Mouse (Mus musculus) frontal cortex, adult (tissue): ENCODE data around the gene Trpm8.
A peak's percentile ranks its signal among the peaks of the same experiment; 100 is the strongest.

Experiments
- ATAC-seq: cut with Nextera tagmentation; 2 replicates; pipeline ENCODE4 v1.9.2; 2017; ENCODE audit warnings: mild to moderate bottlenecking, moderate library complexity, mixed read lengths; ENCODE audit not compliant: low TSS enrichment

The Trpm8 gene

GRCm38 (mm10) chr1:88264869-88265240 is 12.6 kb upstream of the Trpm8 start:
- ATAC-seq = no peak

GRCm38 (mm10) chr1:88266123-88266522 is 11.3 kb upstream of the Trpm8 start:
- no peak for ATAC-seq

GRCm38 (mm10) chr1:88267489-88267888 is 10.0 kb upstream of the Trpm8 start:
- no peak for ATAC-seq

- ATAC-seq = no peak
Observed at GRCm38 (mm10) chr1:88268070-88268469, 9.4 kb upstream of the Trpm8 start.

GRCm38 (mm10) chr1:88269539-88270309 is 7.7 kb upstream of the Trpm8 start:
- ATAC-seq = no peak

GRCm38 (mm10) chr1:88272851-88273250 is 4.6 kb upstream of the Trpm8 start:
- ATAC-seq = no peak

- ATAC-seq = no peak
Observed at GRCm38 (mm10) chr1:88273326-88273725, 4.1 kb upstream of the Trpm8 start.

- ATAC-seq = no peak
Observed at GRCm38 (mm10) chr1:88273832-88274231, 3.6 kb upstream of the Trpm8 start.

GRCm38 (mm10) chr1:88274371-88275077 is 2.9 kb upstream of the Trpm8 start:
- no peak for ATAC-seq

GRCm38 (mm10) chr1:88275078-88275680 is 2.3 kb upstream of the Trpm8 start:
- ATAC-seq = no peak

GRCm38 (mm10) chr1:88275698-88276523 is 1.6 kb upstream of the Trpm8 start:
- ATAC-seq = no peak

- peak; percentile 11 for ATAC-seq
Observed at GRCm38 (mm10) chr1:88276524-88277097, 850 bp upstream of the Trpm8 start.

GRCm38 (mm10) chr1:88277818-88278511 is 504 bp downstream of the Trpm8 start:
- peak; percentile 0; the same call in 1 of the 2 replicates for ATAC-seq

GRCm38 (mm10) chr1:88279111-88280005 is 1.9 kb downstream of the Trpm8 start:
- ATAC-seq = no peak

GRCm38 (mm10) chr1:88280006-88280690 is 2.7 kb downstream of the Trpm8 start:
- ATAC-seq = no peak

- ATAC-seq = no peak
Observed at GRCm38 (mm10) chr1:88282301-88282700, 4.8 kb downstream of the Trpm8 start.

- ATAC-seq = no peak
Observed at GRCm38 (mm10) chr1:88283376-88284227, 6.1 kb downstream of the Trpm8 start.

- ATAC-seq = no peak
Observed at GRCm38 (mm10) chr1:88284228-88284945, 6.9 kb downstream of the Trpm8 start.
